Mouse (Mus musculus): ENCODE data around the gene Pcp4.

DNA sequence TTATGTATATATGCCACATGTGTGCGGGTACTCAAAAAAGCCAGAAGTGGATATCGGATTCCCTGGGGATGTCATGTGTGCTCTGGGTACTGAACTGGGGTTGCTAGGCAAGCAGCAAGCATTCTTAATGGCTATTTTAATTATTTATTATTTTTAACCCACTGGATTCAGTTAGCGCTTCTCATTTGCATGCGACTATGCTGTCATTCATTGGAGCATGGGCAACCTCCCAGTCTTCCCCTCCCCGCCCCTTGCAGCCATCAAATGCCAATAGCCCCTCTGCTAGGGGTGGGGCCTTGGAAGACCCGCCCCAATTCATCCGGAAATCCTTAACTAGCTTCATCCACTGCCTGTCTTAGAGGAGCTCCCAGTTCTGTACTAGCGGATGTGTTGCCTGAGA is 26.5 kb upstream of the Pcp4 start:
- TF ChIP-seq CTCF (IDR thresholded peaks at IDR 0.05; ENCODE audit: control insufficient read depth, insufficient read depth, low read length) = no peak
- no peak for TF ChIP-seq POLR2A (IDR thresholded peaks at IDR 0.05; ENCODE audit: borderline replicate concordance, control insufficient read depth, low read depth, low read length)
